Mouse (Mus musculus) heart, embryonic 10.5 days (tissue): Measurements from ENCODE around the gene Tec. TPM values are rescaled to one million over a fixed set of nuclear protein-coding genes. Genes with fewer than 3 reads are reported as not detected.

ENCODE experiments used
- DNase-seq: peaks from one replicate; pipeline ENCODE4 v3.0.0-alpha.2; 2017; ENCODE audit warnings: low spot score
- H3K27ac ChIP-seq: fragments of 300-500 bp; sonication (generic); 2 replicates; pipeline ENCODE4 v1.5.1; 2016; ENCODE audit warnings: mild to moderate bottlenecking
- H3K27me3 ChIP-seq: fragments of 300-500 bp; sonication (generic); 2 replicates; pipeline ENCODE4 v1.6.1; 2016; ENCODE audit warnings: mild to moderate bottlenecking; ENCODE audit not compliant: poor library complexity, insufficient read depth, severe bottlenecking
- H3K36me3 ChIP-seq: fragments of 300-500 bp; sonication (generic); 2 replicates; pipeline ENCODE4 v1.6.1; 2016; ENCODE audit warnings: mild to moderate bottlenecking, moderate library complexity
- H3K4me1 ChIP-seq: fragments of 300-500 bp; sonication (generic); 2 replicates; pipeline ENCODE4 v1.6.1; 2016; ENCODE audit warnings: mild to moderate bottlenecking
- H3K4me3 ChIP-seq: fragments of 300-500 bp; sonication (generic); 2 replicates; pipeline ENCODE4 v1.5.1; 2016; ENCODE audit warnings: mild to moderate bottlenecking, moderate library complexity
- H3K9me3 ChIP-seq: fragments of 300-500 bp; sonication (generic); 2 replicates; pipeline ENCODE4 v1.6.1; 2016; ENCODE audit warnings: mild to moderate bottlenecking, moderate library complexity
- WGBS: fragments of 180-500 bp; shearing (Covaris S2); methylation state at CpG from one replicate; pipeline ENCODE4 v1.1.7; 2016; 5-methylcytosine and 5-hydroxymethylcytosine counted together
- polyA plus RNA-seq: library from polyadenylated mRNA; unstranded; fragments of >200 nt; fragmentation: Nextera tagmentation; extraction: Ambion mirVana; gene quantifications from 2 replicates; pipeline ENCODE4 v1.2.1, GENCODE M21; 2016

The Tec gene
- polyA plus RNA-seq, 1 experiment from 2014 or later, result 7.5 TPM

GRCm38 (mm10) chr5:72776127-72776526 is 92.2 kb downstream of the Tec start:
- 74% methylated on average over 2 of the region's 2 CpGs for WGBS
- H3K36me3 ChIP-seq, result no peaks in the 10 kb centered on the region
- H3K4me1 ChIP-seq, result peaks cover 7% of the 10 kb centered on the region; the same call in 1 of the 2 replicates
- no peaks in the 10 kb centered on the region for H3K9me3 ChIP-seq
- no peak overlapping the region for H3K4me3 ChIP-seq
- H3K27me3 ChIP-seq, result no peaks in the 10 kb centered on the region
- no peak overlapping the region for H3K27ac ChIP-seq
- DNase-seq, result no peak

DNA sequence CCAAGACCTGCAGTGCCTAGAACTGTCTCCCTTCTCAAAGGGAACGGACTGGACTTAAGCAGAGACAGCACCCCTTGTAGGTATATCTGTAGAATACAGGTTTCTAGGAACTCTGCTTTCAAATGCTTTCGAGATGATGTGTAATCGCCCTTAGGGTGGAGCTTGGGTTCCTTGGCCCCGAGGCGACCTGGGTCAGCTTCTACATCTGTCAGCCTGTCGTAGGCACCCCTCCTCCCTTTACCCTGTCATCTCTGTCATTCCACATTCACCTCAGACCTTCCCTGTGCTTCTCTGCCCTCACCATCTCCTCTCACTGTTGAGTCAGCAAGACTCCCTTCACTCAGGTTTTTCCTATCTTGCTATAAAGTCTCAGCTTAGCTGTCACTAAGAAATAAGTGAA is 98.4 kb downstream of the Tec start:
- 54% methylated on average over 6 of the region's 6 CpGs for WGBS
- H3K27ac ChIP-seq, result no peak overlapping the region
- no peak overlapping the region for H3K4me3 ChIP-seq
- H3K36me3 ChIP-seq, result no peaks in the 10 kb centered on the region
- H3K4me1 ChIP-seq, result peaks cover 13% of the 10 kb centered on the region; the same call in 1 of the 2 replicates
- no peaks in the 10 kb centered on the region for H3K27me3 ChIP-seq
- no peaks in the 10 kb centered on the region for H3K9me3 ChIP-seq
- no peak for DNase-seq

- WGBS, result 89% methylated on average over 5 of the region's 5 CpGs
- Histone ChIP-seq H3K9me3 (no peaks in the 10 kb centered on the region), H3K4me3 (no peak overlapping the region)
Measured at GRCm38 (mm10) chr5:72763546-72763945, 104.7 kb downstream of the Tec start.

GRCm38 (mm10) chr5:72763025-72763424 is 105.3 kb downstream of the Tec start:
- DNase-seq, result no peak
- Histone ChIP-seq H3K27ac (no peak overlapping the region), H3K4me1 (no peaks in the 10 kb centered on the region), H3K36me3 (peaks cover 12% of the 10 kb centered on the region), H3K27me3 (no peaks in the 10 kb centered on the region), H3K4me3 (no peak overlapping the region), H3K9me3 (no peaks in the 10 kb centered on the region)
- 68% methylated on average over 3 of the region's 3 CpGs for WGBS

More at GRCm38 (mm10) chr5:72763546-72763945, 104.7 kb downstream of the Tec start:
- H3K4me1 ChIP-seq, result no peaks in the 10 kb centered on the region
- H3K27ac ChIP-seq, result no peak overlapping the region
- DNase-seq, result no peak
- H3K36me3 ChIP-seq, result peaks cover 12% of the 10 kb centered on the region
- no peaks in the 10 kb centered on the region for H3K27me3 ChIP-seq

GRCm38 (mm10) chr5:72761758-72762157 is 106.5 kb downstream of the Tec start:
- DNase-seq, result no peak
- peaks cover 12% of the 10 kb centered on the region for H3K36me3 ChIP-seq
- WGBS, result 88% methylated on average over 5 of the region's 5 CpGs
- H3K27me3 ChIP-seq, result no peaks in the 10 kb centered on the region
- H3K9me3 ChIP-seq, result no peaks in the 10 kb centered on the region
- H3K4me3 ChIP-seq, result no peak overlapping the region
- no peaks in the 10 kb centered on the region for H3K4me1 ChIP-seq
- H3K27ac ChIP-seq, result no peak overlapping the region

GRCm38 (mm10) chr5:72761237-72761636 is 107.0 kb downstream of the Tec start:
- DNase-seq, result no peak
- H3K27ac ChIP-seq, result no peak overlapping the region
- 63% methylated on average over 5 of the region's 5 CpGs for WGBS
- H3K27me3 ChIP-seq, result no peaks in the 10 kb centered on the region
- no peak overlapping the region for H3K4me3 ChIP-seq
- no peaks in the 10 kb centered on the region for H3K9me3 ChIP-seq
- H3K4me1 ChIP-seq, result no peaks in the 10 kb centered on the region
- peaks cover 12% of the 10 kb centered on the region for H3K36me3 ChIP-seq

GRCm38 (mm10) chr5:72758925-72759924 is 109.1 kb downstream of the Tec start:
- no peak for DNase-seq
- WGBS, result 67% methylated on average over 13 of the region's 13 CpGs
- no peaks in the 10 kb centered on the region for H3K4me1 ChIP-seq
- no peak overlapping the region for H3K4me3 ChIP-seq
- H3K27ac ChIP-seq, result no peak overlapping the region
- H3K36me3 ChIP-seq, result peaks cover 15% of the 10 kb centered on the region
- no peaks in the 10 kb centered on the region for H3K9me3 ChIP-seq
- H3K27me3 ChIP-seq, result no peaks in the 10 kb centered on the region

GRCm38 (mm10) chr5:72757155-72757773 is 111.0 kb downstream of the Tec start:
- H3K27ac ChIP-seq, result no peak overlapping the region
- peaks cover 7% of the 10 kb centered on the region for H3K36me3 ChIP-seq
- DNase-seq, result no peak
- no peaks in the 10 kb centered on the region for H3K4me1 ChIP-seq
- WGBS, result 87% methylated on average over 18 of the region's 18 CpGs
- no peaks in the 10 kb centered on the region for H3K27me3 ChIP-seq
- no peaks in the 10 kb centered on the region for H3K9me3 ChIP-seq
- H3K4me3 ChIP-seq, result no peak overlapping the region

GRCm38 (mm10) chr5:72755941-72756340 is 112.3 kb downstream of the Tec start:
- no peaks in the 10 kb centered on the region for H3K4me1 ChIP-seq
- H3K4me3 ChIP-seq, result no peak overlapping the region
- H3K27ac ChIP-seq, result no peak overlapping the region
- WGBS, result 86% methylated on average over 8 of the region's 8 CpGs
- no peaks in the 10 kb centered on the region for H3K27me3 ChIP-seq
- peaks cover 3% of the 10 kb centered on the region; the same call in 1 of the 2 replicates for H3K36me3 ChIP-seq
- H3K9me3 ChIP-seq, result no peaks in the 10 kb centered on the region
- no peak for DNase-seq

DNA sequence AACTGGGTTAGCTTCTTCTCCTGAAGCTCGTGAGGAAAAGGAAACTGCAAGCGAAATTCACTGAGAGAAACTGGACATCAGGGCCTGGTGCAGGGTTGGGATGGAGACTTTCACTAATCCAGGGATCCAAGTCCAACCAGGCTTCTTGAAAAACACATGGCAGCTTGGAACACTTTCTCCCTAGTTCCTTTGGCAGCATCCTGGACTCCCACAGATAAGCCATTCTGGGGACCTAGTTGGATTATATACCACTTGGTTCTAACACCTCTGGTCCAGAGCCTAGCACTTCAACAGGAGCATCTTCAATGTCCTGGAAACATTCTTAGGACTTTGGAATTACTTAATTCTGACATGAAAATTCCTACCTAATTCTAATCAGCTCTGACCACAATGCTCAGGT is 113.2 kb downstream of the Tec start:
- DNase-seq, result no peak
- 74% methylated on average over 2 of the region's 2 CpGs for WGBS
- no peak overlapping the region for H3K27ac ChIP-seq
- H3K36me3 ChIP-seq, result peaks cover 3% of the 10 kb centered on the region; the same call in 1 of the 2 replicates
- no peak overlapping the region for H3K4me3 ChIP-seq
- no peaks in the 10 kb centered on the region for H3K4me1 ChIP-seq
- no peaks in the 10 kb centered on the region for H3K27me3 ChIP-seq
- no peaks in the 10 kb centered on the region for H3K9me3 ChIP-seq

DNA sequence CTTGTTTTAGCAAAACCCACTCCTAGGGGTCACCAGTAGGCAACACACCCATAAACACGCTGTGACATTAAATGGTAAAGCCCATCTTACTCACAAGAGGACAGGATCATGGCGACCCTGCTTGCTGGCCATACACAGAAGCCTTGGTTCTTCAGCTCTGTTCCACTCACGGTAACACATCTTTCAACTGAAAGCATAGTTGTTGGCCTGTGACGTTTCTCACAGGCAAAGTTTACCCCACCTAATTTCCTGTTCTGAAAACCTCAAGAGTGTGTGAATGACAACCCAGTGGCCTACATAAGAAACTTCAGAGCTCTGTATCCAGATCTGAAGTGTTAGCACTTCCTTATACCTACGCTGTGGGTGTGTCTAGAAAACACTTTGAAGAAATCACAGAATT is 115.7 kb downstream of the Tec start, which contains the start of gene Txk:
Gene Txk (minus strand): TSS at position 193 of the 400 bp plus-strand sequence.
- H3K36me3 ChIP-seq, result peaks cover 3% of the 10 kb centered on the region; the same call in 1 of the 2 replicates
- no peak for DNase-seq
- 77% methylated on average over 5 of the region's 5 CpGs for WGBS

DNA sequence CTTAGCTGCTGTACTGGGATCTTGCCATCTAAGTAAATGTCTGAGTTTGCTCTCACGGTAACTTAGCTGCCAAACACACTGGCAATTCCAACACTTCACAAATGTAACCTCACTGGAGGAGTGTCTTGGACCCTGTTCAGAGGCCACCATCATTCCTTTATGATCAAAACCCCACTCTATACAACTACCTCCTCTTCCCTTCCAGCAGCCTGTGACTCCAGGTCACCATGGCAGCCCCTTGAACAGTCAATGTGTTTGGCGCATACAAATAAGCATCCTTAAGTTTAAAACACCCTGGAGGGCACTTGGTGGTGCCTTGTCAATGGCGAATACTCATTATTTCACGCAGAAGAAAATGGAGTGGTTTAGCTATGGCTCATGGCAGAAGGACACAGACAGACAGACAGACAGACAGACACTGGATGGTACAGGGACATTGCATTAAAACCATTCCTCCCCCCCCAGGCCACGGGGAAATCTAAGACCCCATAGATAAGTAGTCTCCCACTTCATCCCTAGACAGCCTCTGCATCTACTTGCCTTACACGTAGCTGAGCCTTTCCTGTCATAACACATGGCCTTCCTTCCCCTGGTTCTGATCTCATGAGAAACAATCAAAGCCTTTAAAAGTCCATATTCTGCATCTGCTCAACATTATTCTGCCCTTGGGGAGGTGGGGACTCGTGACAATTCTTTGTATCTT is 117.1 kb downstream of the Tec start:
- H3K4me3 ChIP-seq, result no peak overlapping the region
- 77% methylated on average over 7 of the region's 7 CpGs for WGBS
- no peak for DNase-seq
- no peaks in the 10 kb centered on the region for H3K27me3 ChIP-seq
- H3K27ac ChIP-seq, result no peak overlapping the region
- H3K36me3 ChIP-seq, result peaks cover 3% of the 10 kb centered on the region; the same call in 1 of the 2 replicates
- H3K4me1 ChIP-seq, result peaks cover 6% of the 10 kb centered on the region; the same call in 1 of the 2 replicates
- no peaks in the 10 kb centered on the region for H3K9me3 ChIP-seq

More for the DNA sequence above, 115.7 kb downstream of the Tec start, which contains the start of gene Txk:
- H3K9me3 ChIP-seq, result no peaks in the 10 kb centered on the region
- no peak within 1 kb of the TSS for H3K27ac ChIP-seq
- peaks cover 6% of the 10 kb centered on the region; the same call in 1 of the 2 replicates for H3K4me1 ChIP-seq
- no peak within 1 kb of the TSS for H3K4me3 ChIP-seq
- no peaks in the 10 kb centered on the region for H3K27me3 ChIP-seq
